Mouse (Mus musculus): ENCODE results near the gene Syn3. TPM values are rescaled to one million over a fixed set of nuclear protein-coding genes. Genes with fewer than 3 reads are reported as not detected.

Gene Syn3
- polyA plus RNA-seq, 1 experiment, result 2.6 TPM

DNA sequence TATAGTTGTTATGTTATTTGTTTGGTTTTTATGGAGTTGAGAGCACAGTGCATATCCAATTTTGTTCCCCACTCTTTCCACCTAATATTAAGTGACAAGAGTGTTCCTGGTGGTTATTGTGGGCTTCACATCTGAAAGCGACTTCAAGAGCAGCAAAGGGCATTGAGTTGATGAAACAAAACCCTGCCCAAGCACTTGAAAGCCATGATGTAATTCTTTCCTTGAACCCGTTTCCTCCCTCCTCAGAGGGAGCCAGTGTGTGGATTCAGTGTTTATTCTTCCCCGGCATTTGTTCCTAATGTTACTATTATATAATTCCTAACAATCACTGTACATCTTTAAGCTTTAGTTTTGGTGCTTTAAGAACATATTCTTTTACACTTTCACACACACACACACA lies 361.6 kb downstream of the Syn3 start:
- no peaks in the 10 kb centered on the region for H3K4me1 ChIP-seq (ENCODE audit: control insufficient read depth, insufficient read depth, low read length)
- no peaks in the 10 kb centered on the region for H3K36me3 ChIP-seq (ENCODE audit: control insufficient read depth, insufficient read depth, low read length, poor library complexity, severe bottlenecking)
- no peaks in the 10 kb centered on the region for H3K9me3 ChIP-seq (replicated peaks; ENCODE audit: control insufficient read depth, insufficient read depth, low read length, poor library complexity, severe bottlenecking)
- TF ChIP-seq POLR2A (IDR thresholded peaks at IDR 0.05; ENCODE audit: insufficient read depth, low read length), result no peak
- no peak for TF ChIP-seq EP300 (IDR thresholded peaks at IDR 0.05; ENCODE audit: insufficient read depth, low read depth, low read length)
- no peak overlapping the region for H3K9ac ChIP-seq (ENCODE audit: low read depth, poor library complexity, severe bottlenecking)
- H3K27me3 ChIP-seq (ENCODE audit: control insufficient read depth, insufficient read depth, low read length, poor library complexity, severe bottlenecking), result no peaks in the 10 kb centered on the region; the same call in none of the 2 replicates
- H3K27ac ChIP-seq (ENCODE audit: insufficient read depth, low read length), result no peak overlapping the region
- H3K4me3 ChIP-seq (ENCODE audit: low read depth, low read length), result no peak overlapping the region

DNA sequence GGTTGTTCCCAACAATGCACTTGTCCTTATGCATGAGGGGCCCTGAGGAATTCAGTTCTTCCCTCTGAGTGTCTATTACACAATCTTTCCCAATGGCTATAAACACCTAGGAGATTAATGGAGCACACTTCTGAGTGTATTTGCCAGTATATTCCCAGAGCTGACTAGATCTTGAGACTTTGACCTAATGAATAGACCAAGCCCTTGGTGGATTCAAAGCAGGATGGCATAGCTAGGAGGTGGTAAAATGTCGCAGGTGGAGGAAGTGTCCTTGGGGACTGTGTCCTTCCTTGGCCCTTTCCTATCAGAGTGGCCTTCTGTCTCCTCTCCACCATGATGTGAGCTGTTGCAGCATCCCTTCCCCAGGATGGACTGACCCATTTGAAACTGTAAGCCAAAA lies 362.4 kb downstream of the Syn3 start:
- no peaks in the 10 kb centered on the region for H3K9me3 ChIP-seq (replicated peaks; ENCODE audit: control insufficient read depth, insufficient read depth, low read length, poor library complexity, severe bottlenecking)
- no peaks in the 10 kb centered on the region for H3K36me3 ChIP-seq (ENCODE audit: control insufficient read depth, insufficient read depth, low read length, poor library complexity, severe bottlenecking)
- no peaks in the 10 kb centered on the region; the same call in none of the 2 replicates for H3K27me3 ChIP-seq (ENCODE audit: control insufficient read depth, insufficient read depth, low read length, poor library complexity, severe bottlenecking)
- no peaks in the 10 kb centered on the region for H3K4me1 ChIP-seq (ENCODE audit: control insufficient read depth, insufficient read depth, low read length)
- no peak overlapping the region for H3K27ac ChIP-seq (ENCODE audit: insufficient read depth, low read length)
- no peak overlapping the region for H3K9ac ChIP-seq (ENCODE audit: low read depth, poor library complexity, severe bottlenecking)
- H3K4me3 ChIP-seq (ENCODE audit: low read depth, low read length), result no peak overlapping the region
- TF ChIP-seq EP300 (IDR thresholded peaks at IDR 0.05; ENCODE audit: insufficient read depth, low read depth, low read length) (no peak), POLR2A (IDR thresholded peaks at IDR 0.05; ENCODE audit: insufficient read depth, low read length) (no peak), CTCF (IDR thresholded peaks at IDR 0.05; ENCODE audit: low read depth, low read length) (no peak)

DNA sequence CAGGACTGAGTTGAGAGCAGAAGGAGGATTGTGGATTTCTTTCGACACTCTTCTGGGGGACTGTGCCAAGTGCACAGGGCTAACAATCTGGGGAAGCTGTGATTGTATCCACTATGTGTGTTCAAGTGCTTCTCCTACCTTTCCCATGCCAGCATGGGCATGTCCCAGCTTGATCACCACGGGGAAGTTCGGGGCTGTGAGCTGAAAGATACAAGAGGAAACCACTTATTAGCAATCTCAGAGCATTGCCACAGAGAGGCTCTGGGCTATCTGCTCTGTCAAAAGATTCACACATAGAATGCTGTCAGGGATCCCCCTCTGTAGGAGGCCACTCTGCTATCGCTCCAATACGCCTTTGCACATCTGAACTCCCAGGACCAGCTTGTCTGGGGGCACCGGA lies 363.8 kb downstream of the Syn3 start:
- Histone ChIP-seq H3K9ac (ENCODE audit: low read depth, poor library complexity, severe bottlenecking) (no peak overlapping the region), H3K9me3 (replicated peaks; ENCODE audit: control insufficient read depth, insufficient read depth, low read length, poor library complexity, severe bottlenecking) (no peaks in the 10 kb centered on the region), H3K27me3 (ENCODE audit: control insufficient read depth, insufficient read depth, low read length, poor library complexity, severe bottlenecking) (no peaks in the 10 kb centered on the region; the same call in none of the 2 replicates), H3K27ac (ENCODE audit: insufficient read depth, low read length) (no peak overlapping the region), H3K4me1 (ENCODE audit: control insufficient read depth, insufficient read depth, low read length) (no peaks in the 10 kb centered on the region), H3K4me3 (ENCODE audit: low read depth, low read length) (no peak overlapping the region), H3K36me3 (ENCODE audit: control insufficient read depth, insufficient read depth, low read length, poor library complexity, severe bottlenecking) (no peaks in the 10 kb centered on the region)
- no peak for TF ChIP-seq POLR2A (IDR thresholded peaks at IDR 0.05; ENCODE audit: insufficient read depth, low read length)
- no peak for TF ChIP-seq EP300 (IDR thresholded peaks at IDR 0.05; ENCODE audit: insufficient read depth, low read depth, low read length)
- TF ChIP-seq CTCF (IDR thresholded peaks at IDR 0.05; ENCODE audit: low read depth, low read length), result no peak

DNA sequence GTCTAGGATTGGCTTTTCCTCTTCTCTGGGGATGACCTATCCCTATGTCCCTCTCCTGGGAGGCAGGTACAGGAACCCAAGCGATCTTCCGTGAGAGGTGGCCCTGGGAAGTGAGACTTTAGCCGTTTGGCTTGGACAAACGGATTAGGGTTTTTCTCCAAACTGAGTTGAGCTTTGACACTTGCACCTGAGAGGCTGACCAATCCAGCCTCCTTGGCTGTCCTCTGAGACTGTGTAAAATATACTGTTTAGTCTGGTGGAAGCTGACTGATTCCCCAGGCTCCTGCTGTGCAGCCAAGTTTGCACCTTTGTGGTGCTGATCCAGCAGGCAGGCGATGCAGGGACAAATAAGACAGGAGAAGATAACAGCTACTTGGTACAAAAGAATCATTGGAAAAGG lies 364.4 kb downstream of the Syn3 start:
- no peak for TF ChIP-seq EP300 (IDR thresholded peaks at IDR 0.05; ENCODE audit: insufficient read depth, low read depth, low read length)
- TF ChIP-seq POLR2A (IDR thresholded peaks at IDR 0.05; ENCODE audit: insufficient read depth, low read length), result no peak
- TF ChIP-seq CTCF (IDR thresholded peaks at IDR 0.05; ENCODE audit: low read depth, low read length), result no peak
- H3K36me3 ChIP-seq (ENCODE audit: control insufficient read depth, insufficient read depth, low read length, poor library complexity, severe bottlenecking), result no peaks in the 10 kb centered on the region
- H3K27ac ChIP-seq (ENCODE audit: insufficient read depth, low read length), result no peak overlapping the region
- H3K9ac ChIP-seq (ENCODE audit: low read depth, poor library complexity, severe bottlenecking), result no peak overlapping the region
- H3K4me3 ChIP-seq (ENCODE audit: low read depth, low read length), result no peak overlapping the region
- H3K27me3 ChIP-seq (ENCODE audit: control insufficient read depth, insufficient read depth, low read length, poor library complexity, severe bottlenecking), result no peaks in the 10 kb centered on the region; the same call in none of the 2 replicates
- H3K4me1 ChIP-seq (ENCODE audit: control insufficient read depth, insufficient read depth, low read length), result no peaks in the 10 kb centered on the region
- H3K9me3 ChIP-seq (replicated peaks; ENCODE audit: control insufficient read depth, insufficient read depth, low read length, poor library complexity, severe bottlenecking), result no peaks in the 10 kb centered on the region

DNA sequence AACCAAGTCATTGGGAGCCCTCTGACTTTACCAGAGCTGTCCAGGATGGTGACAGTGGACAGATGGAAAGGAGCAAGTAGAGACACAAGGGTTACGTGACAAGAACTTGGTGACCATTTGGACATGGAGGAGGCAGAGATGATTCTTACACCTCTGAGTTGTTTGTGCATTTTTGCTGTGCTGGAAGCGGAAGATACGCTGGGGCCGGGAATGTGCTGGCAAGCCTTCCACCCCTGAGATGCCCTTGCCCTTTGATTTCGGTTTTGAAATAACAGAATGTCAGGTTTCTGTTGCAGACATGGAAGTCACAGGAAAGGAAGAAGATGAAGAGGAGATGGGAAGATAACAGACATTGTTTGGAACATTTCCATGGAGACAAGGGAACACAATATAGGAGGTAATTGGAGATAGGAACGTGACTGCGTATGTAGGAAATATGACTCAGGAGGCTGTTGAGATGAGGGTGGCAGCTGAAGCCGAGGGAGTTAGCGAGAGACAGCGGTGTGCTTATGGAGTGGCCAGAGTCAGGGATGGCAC lies 366.2 kb downstream of the Syn3 start:
- Histone ChIP-seq H3K9ac (ENCODE audit: low read depth, poor library complexity, severe bottlenecking) (no peak overlapping the region), H3K27ac (ENCODE audit: insufficient read depth, low read length) (no peak overlapping the region), H3K9me3 (replicated peaks; ENCODE audit: control insufficient read depth, insufficient read depth, low read length, poor library complexity, severe bottlenecking) (no peaks in the 10 kb centered on the region), H3K36me3 (ENCODE audit: control insufficient read depth, insufficient read depth, low read length, poor library complexity, severe bottlenecking) (no peaks in the 10 kb centered on the region), H3K4me1 (ENCODE audit: control insufficient read depth, insufficient read depth, low read length) (no peaks in the 10 kb centered on the region), H3K4me3 (ENCODE audit: low read depth, low read length) (no peak overlapping the region), H3K27me3 (ENCODE audit: control insufficient read depth, insufficient read depth, low read length, poor library complexity, severe bottlenecking) (no peaks in the 10 kb centered on the region; the same call in 1 of the 2 replicates)
- no peak for TF ChIP-seq EP300 (IDR thresholded peaks at IDR 0.05; ENCODE audit: insufficient read depth, low read depth, low read length)
- TF ChIP-seq POLR2A (IDR thresholded peaks at IDR 0.05; ENCODE audit: insufficient read depth, low read length), result no peak
- no peak for TF ChIP-seq CTCF (IDR thresholded peaks at IDR 0.05; ENCODE audit: low read depth, low read length)

DNA sequence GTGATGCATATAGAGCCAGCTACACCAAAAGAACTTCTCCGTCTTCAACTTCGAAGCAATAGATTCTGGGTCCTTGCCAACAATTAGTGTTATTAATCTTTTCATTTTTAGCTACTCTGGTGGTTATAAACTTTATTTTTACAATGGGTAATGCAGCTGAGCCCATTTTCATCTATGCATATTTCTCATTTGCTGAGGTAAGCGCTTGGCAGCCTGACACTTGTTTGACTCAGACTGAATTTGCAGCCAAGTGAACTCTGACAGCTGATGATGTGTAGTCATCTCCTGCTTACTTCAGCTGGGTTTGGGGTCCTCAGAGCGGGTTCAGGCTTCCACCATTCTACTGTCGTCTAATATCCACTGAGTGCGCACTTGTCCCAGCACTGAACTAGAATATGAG lies 369.6 kb downstream of the Syn3 start:
- Histone ChIP-seq H3K4me1 (ENCODE audit: control insufficient read depth, insufficient read depth, low read length) (no peaks in the 10 kb centered on the region), H3K4me3 (ENCODE audit: low read depth, low read length) (no peak overlapping the region), H3K9ac (ENCODE audit: low read depth, poor library complexity, severe bottlenecking) (no peak overlapping the region), H3K27me3 (ENCODE audit: control insufficient read depth, insufficient read depth, low read length, poor library complexity, severe bottlenecking) (no peaks in the 10 kb centered on the region; the same call in 1 of the 2 replicates), H3K9me3 (replicated peaks; ENCODE audit: control insufficient read depth, insufficient read depth, low read length, poor library complexity, severe bottlenecking) (no peaks in the 10 kb centered on the region), H3K27ac (ENCODE audit: insufficient read depth, low read length) (no peak overlapping the region), H3K36me3 (ENCODE audit: control insufficient read depth, insufficient read depth, low read length, poor library complexity, severe bottlenecking) (no peaks in the 10 kb centered on the region)
- TF ChIP-seq POLR2A (IDR thresholded peaks at IDR 0.05; ENCODE audit: insufficient read depth, low read length) (no peak), EP300 (IDR thresholded peaks at IDR 0.05; ENCODE audit: insufficient read depth, low read depth, low read length) (no peak), CTCF (IDR thresholded peaks at IDR 0.05; ENCODE audit: low read depth, low read length) (no peak)

All from ES-Bruce4 (cell line).